In the genomic region with DNA sequence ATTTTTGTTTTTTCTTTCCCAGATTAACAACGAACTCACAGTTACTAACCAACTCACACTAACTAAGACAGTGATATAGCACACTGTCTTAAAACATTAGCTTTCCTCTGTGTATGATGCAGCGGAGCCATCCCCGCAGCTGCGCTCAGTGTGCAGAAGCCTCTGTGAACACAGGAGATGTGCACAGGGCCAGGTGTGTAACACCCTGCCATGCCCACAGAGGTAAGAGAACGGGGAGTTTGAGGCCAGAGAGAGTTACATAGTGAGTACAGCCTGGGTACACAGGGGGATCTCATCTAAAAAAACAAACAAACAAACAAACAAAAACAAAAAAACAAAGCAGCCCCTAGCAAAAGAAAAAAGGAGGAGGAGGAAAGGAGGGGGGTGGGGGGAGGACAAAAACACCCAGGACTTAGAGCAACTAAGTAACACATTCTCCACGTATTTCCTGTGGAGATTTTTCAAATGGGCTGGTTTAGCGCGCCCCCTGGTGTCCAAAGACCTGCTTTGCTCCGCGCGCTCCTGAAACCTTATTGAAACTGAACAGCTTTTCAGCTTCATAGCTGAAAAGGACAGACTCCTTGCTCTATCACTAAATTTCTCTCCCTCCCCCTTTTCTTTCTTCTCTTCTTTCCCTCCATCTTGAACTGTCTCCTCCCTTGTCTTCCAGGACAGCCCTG, we compare ENCODE assay signal across 9 mouse cellular contexts.
DNase-seq lines count a peak whose midpoint lies in the region; ATAC-seq lines count a peak whose summit lies in the region.
"Had no signal": no experiment of that assay in that cellular context is flagged by ENCODE, and none has a peak within 500 bp of the region (broad histone marks: within the 10 kb centered on the region; RNA-seq: fewer than 3 reads in every experiment).

No protein-coding gene starts in this region.

- H3K9ac ChIP-seq in midbrain, embryonic 11.5 days (ENCODE audit: low read length) = no peak overlapping the region
- H3K9ac ChIP-seq in midbrain, embryonic 16.5 days (ENCODE audit: low read depth, low read length) = no peak overlapping the region
- H3K9ac ChIP-seq in hindbrain, embryonic 15.5 days = no peak overlapping the region
- H3K9ac ChIP-seq: neural tube, embryonic 13.5 days had no signal

- WGBS in midbrain, embryonic 11.5 days = 33% methylated on average over 11 of the region's 11 CpGs
- 29% methylated on average over 11 of the region's 11 CpGs for WGBS in midbrain, embryonic 16.5 days
- 35% methylated on average over 11 of the region's 11 CpGs for WGBS in hindbrain, embryonic 15.5 days
- 41% methylated on average over 11 of the region's 11 CpGs for WGBS in limb, embryonic 10.5 days

- H3K9me3 ChIP-seq in midbrain, embryonic 11.5 days (ENCODE audit: control insufficient read depth, low read length) = no peaks in the 10 kb centered on the region
- no peaks in the 10 kb centered on the region for H3K9me3 ChIP-seq in midbrain, embryonic 16.5 days (replicated peaks; ENCODE audit: control insufficient read depth, low read length, poor library complexity, severe bottlenecking)
- H3K9me3 ChIP-seq in hindbrain, embryonic 15.5 days = no peaks in the 10 kb centered on the region
- no peaks in the 10 kb centered on the region for H3K9me3 ChIP-seq in limb, embryonic 10.5 days (replicated peaks)
- H3K9me3 ChIP-seq: neural tube, embryonic 13.5 days had no signal

- H3K27me3 ChIP-seq in midbrain, embryonic 11.5 days (ENCODE audit: control insufficient read depth, insufficient read depth, low read length) = peaks cover 4% of the 10 kb centered on the region; the same call in 1 of the 2 replicates
- H3K27me3 ChIP-seq in midbrain, embryonic 16.5 days (ENCODE audit: control insufficient read depth, insufficient read depth, low read depth, low read length) = no peaks in the 10 kb centered on the region; the same call in none of the 2 replicates
- H3K27me3 ChIP-seq in hindbrain, embryonic 15.5 days = no peaks in the 10 kb centered on the region
- H3K27me3 ChIP-seq in limb, embryonic 10.5 days (ENCODE audit: low read depth, poor library complexity, severe bottlenecking) = no peaks in the 10 kb centered on the region
- H3K27me3 ChIP-seq: neural tube, embryonic 13.5 days had no signal

- peak; percentile 98 for DNase-seq in midbrain, embryonic 11.5 days (ENCODE audit: low spot score, missing footprints)
- peak; percentile 46 to 49 for DNase-seq in adrenal gland, postnatal 4 days (ENCODE audit: low spot score in 2 of 2)
- DNase-seq in embryo, embryonic 9.5 days (ENCODE audit: extremely low spot score) = peak; percentile 75
- DNase-seq in limb, embryonic 10.5 days (ENCODE audit: low spot score) = peak; percentile 87
- DNase-seq in retina, embryonic 14.5 days (ENCODE audit: low spot score) = peak; percentile 88

- ATAC-seq in midbrain, embryonic 11.5 days (ENCODE audit: low FRiP score) = peak; percentile 61
- no peak for ATAC-seq in midbrain, embryonic 16.5 days
- 0 out of 2 replicates have a peak, but pooled peaks have one; percentile 40 for ATAC-seq in hindbrain, embryonic 15.5 days (ENCODE audit: low FRiP score, low read depth)
- ATAC-seq in monocyte, adult 5-6 weeks (replicated peaks; ENCODE audit: insufficient number of reproducible peaks, low FRiP score, low TSS enrichment, poor library complexity, severe bottlenecking) = no peak

- H3K36me3 ChIP-seq in midbrain, embryonic 11.5 days (ENCODE audit: control insufficient read depth, insufficient read depth, low read length) = no peaks in the 10 kb centered on the region
- no peaks in the 10 kb centered on the region for H3K36me3 ChIP-seq in midbrain, embryonic 16.5 days (ENCODE audit: control insufficient read depth, insufficient read depth, low read length)
- no peaks in the 10 kb centered on the region for H3K36me3 ChIP-seq in hindbrain, embryonic 15.5 days
- H3K36me3 ChIP-seq in limb, embryonic 10.5 days = no peaks in the 10 kb centered on the region
- H3K36me3 ChIP-seq: neural tube, embryonic 13.5 days had no signal

- no peak overlapping the region for H3K4me3 ChIP-seq in midbrain, embryonic 11.5 days (ENCODE audit: low read depth, low read length)
- no peak overlapping the region for H3K4me3 ChIP-seq in midbrain, embryonic 16.5 days (ENCODE audit: low read depth, low read length)
- no peak overlapping the region for H3K4me3 ChIP-seq in hindbrain, embryonic 15.5 days
- H3K4me3 ChIP-seq in limb, embryonic 10.5 days = no peak overlapping the region
- H3K4me3 ChIP-seq: neural tube, embryonic 13.5 days had no signal

- no peak overlapping the region for H3K4me2 ChIP-seq in midbrain, embryonic 11.5 days
- no peak overlapping the region for H3K4me2 ChIP-seq in midbrain, embryonic 16.5 days (ENCODE audit: low read length)
- H3K4me2 ChIP-seq in hindbrain, embryonic 15.5 days = no peak overlapping the region
- H3K4me2 ChIP-seq: neural tube, embryonic 13.5 days had no signal

- H3K27ac ChIP-seq in midbrain, embryonic 11.5 days (ENCODE audit: low read depth, low read length) = no peak overlapping the region
- H3K27ac ChIP-seq in midbrain, embryonic 16.5 days (ENCODE audit: low read length) = no peak overlapping the region
- H3K27ac ChIP-seq in hindbrain, embryonic 15.5 days (replicated peaks) = no peak overlapping the region
- no peak overlapping the region for H3K27ac ChIP-seq in limb, embryonic 10.5 days
- H3K27ac ChIP-seq: neural tube, embryonic 13.5 days had no signal

- H3K4me1 ChIP-seq in midbrain, embryonic 11.5 days (ENCODE audit: control insufficient read depth, insufficient read depth, low read length) = no peaks in the 10 kb centered on the region
- H3K4me1 ChIP-seq in midbrain, embryonic 16.5 days (ENCODE audit: control insufficient read depth, insufficient read depth, low read length) = no peaks in the 10 kb centered on the region
- H3K4me1 ChIP-seq in hindbrain, embryonic 15.5 days (replicated peaks) = peaks cover 8% of the 10 kb centered on the region; the same call in 1 of the 2 replicates
- peaks cover 17% of the 10 kb centered on the region for H3K4me1 ChIP-seq in limb, embryonic 10.5 days

Comparison
In these comparisons a context has a peak if more than half of its experiments do, and no peak if none do; other contexts are left out.
1. ATAC-seq: peak in midbrain, embryonic 11.5 days (single experiment) and hindbrain, embryonic 15.5 days (single experiment); none in midbrain, embryonic 16.5 days (single experiment) and monocyte, adult 5-6 weeks (single experiment).
2. DNase-seq: peak in every context shown above with its lines; median percentile 98 in midbrain, embryonic 11.5 days; 88 in retina, embryonic 14.5 days; 87 in limb, embryonic 10.5 days; 75 in embryo, embryonic 9.5 days; 48 in adrenal gland, postnatal 4 days.